Mouse (Mus musculus): ENCODE data around the gene Tiprl.

DNA sequence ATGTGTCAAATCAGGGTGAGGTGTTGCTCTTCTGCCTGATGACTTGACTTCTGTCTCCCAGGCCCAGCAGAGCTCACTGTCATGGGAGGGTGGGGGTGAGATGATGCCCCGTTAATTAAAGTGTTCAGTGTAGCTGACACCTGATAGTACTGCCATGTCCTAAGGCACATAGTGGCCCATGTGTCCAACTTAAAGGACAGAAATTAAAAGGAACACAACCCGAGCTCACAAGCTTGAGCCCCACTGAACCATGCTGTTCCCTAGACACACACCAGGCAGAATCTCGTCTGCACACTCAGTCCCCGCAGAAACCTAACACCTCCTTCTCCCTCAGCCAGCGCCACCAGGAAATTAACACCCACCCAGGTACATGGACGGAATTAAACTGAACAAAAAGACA lies 71.9 kb downstream of the Tiprl start:
- no peak for TF ChIP-seq CTCF (IDR thresholded peaks at IDR 0.05; ENCODE audit: extremely low read depth, insufficient read length, insufficient replicate concordance, low read depth, low read length)
- no peak for TF ChIP-seq POLR2A (IDR thresholded peaks at IDR 0.05; ENCODE audit: low read depth, low read length)
